Mouse (Mus musculus): Measurements from ENCODE around the gene Paics.
"Not testable (repeated sequence)": the region's sequence is repeated elsewhere in the genome, so short reads cannot be mapped to it uniquely, and the experiment has no call there.

The Paics gene

DNA sequence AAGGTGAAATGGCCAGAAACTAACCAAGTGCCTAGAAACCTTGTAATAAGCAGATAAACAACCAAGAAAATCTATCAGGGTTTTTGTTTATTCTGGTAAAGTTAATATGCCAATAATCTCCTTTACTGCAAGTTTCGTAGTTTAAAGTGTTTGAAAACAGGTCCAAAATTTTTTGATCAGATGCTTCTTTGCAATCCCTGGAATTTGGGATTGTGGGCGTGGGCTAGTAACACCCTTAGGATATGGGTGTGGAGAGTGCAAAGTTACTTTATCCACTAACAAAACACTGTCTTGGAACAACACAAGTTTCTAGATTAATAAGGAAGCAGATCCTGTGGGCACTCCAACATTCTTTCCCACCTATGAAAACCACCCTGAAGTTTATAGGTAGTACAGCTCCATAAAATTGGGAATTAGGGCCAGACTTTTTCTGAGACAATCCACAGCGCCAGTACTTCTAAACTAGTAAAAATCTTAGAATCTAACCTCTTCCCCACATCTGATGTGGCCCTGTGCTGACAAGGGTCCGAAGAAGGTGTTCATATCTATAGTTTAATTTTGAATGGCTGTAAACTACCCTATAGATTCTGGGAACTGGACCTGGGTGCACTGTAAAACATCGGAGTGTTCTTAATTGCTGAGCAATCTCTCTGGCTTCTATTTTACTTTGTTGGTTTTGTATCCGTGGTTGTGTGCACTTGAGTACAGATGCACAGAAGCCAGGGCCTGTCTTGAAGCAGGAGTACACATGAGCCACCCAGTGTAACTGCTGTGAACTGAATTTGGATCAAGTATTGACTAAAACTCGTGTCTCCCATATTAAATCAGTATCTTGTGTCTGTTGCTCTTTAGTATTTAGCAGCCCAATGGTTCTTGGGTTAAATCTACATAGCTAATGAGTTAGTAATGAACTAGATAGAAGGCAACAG is 1.3 kb downstream of the Paics start:
- DNase-seq (ENCODE audit: extremely low spot score): no peak

DNA sequence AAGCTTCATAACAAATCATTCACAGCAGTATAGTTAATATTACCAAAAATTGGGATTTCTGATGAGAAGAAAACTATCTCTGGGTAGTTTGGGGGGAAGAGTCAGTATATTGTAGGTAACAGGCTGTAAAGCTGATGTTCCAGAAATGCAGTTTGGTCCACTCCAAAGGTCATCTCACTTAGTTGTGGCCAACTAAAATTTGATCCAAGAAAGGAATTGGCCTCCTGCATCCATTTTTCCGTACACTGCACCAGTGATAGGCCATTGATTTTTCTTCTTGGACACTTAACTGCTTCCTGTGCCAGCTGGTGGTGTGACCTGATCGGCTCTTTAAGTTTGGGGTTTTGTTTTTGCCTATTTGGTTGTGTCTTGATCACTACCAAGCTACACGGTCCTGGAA is 2.7 kb downstream of the Paics start:
- no peak for DNase-seq (ENCODE audit: extremely low spot score)

DNA sequence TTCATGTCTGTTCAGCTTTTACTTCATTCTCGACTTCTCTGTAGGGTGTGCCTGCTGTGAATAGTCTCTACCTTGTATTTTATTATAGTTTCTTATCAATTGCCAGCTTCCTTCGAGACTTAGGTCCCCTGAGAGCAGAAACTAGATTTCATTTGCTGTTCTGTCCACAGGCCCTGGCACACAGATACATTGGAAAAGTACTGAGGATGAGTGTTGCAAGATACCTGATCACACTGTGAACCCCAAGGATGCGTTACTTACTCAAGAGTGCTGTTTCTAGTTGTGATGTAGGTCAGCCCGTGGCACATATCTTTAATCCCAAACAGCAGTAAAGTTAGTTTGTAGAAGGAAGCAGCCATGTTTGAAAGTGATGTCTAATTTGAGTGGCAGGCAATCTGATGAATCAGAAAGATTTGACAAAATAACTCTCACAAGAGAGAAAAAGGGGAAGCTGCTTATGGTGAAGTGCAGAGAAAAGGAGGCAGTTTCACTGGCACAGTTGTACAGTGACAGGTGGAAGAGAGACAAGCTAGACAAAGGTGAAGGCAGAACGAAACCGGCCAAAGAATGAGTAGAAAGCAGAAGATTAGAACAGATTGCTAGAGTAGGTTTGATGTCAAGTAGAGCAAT is 3.3 kb downstream of the Paics start:
- no peak for DNase-seq (ENCODE audit: extremely low spot score)

DNA sequence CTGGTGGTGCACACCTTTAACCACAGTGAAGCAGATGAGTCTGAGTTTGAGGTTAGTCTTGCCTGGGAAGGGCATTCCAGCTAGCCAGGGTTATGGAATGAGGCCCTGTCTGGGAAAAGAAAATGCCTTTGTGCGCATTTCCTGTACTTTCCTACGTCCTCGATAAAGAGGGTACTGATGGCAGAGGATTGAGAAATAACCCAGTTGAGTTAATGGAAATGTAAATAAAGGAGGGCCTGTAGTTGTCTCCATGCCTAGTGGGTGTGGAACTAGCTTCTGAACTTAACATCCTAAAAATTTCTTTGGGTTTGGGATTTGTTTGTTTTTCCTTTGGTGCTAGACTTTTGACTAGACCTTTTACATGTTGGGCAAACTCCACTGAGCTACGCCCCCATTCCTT is 4.4 kb downstream of the Paics start:
- no peak for DNase-seq (ENCODE audit: extremely low spot score)

DNA sequence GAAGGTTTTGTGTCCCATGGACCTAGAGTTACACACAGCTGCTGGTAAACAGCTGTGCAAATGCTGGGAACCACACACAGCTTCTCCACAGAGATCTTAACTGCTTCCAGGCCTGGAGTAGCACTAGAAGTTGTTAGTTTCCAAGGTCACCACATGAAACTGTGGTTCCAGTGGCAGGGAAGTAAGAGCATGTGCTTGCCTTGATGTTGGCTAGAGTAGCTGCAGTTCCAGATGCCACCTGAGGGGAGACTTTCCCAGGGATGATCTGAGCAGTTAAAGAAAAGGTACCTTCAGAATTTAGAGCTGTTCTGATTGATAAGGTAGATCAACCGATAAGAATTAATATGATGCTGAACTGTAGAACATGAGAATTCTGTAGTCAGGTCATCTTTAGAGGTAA is 6.8 kb downstream of the Paics start:
- DNase-seq (ENCODE audit: extremely low spot score): no peak

DNA sequence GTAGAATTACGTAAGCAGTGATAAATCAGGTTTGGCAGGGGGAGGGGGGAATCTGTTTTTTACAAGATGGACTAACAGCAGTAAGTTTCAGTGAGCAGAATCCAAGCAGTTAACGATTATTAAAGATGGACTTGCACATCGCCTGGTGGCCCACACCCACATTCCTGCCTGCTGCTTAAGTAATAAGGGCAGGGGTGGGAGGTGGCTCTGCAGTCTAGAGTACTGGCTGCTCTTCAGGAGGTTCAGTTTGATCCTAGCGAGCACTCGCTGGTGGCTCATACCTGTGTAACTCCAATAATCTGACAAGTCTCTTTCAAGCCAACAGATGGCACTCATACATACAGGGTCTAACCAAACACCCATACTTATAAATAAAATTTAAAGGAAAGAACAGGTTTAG is 8.5 kb downstream of the Paics start:
- DNase-seq (ENCODE audit: extremely low spot score): no peak

DNA sequence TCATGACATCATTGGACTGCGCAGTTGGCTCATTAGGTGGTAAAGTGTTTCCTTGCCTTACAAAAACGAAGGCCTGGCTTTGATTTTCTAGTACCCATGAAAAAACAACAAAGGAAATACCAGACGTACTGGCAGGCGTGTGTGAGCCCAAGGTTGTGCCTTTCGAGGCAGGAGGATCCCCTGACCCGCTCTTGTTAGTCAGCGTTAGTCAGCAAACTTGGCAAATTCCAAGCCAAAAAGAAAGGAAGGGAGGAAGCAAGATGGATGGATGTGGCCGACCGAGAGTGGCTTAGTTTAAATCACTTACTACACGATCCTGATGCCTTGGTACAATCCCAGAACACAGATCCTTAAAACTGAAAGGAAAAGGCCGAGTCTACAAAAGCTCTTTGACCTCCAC is 11.4 kb downstream of the Paics start:
- DNase-seq (ENCODE audit: extremely low spot score): no peak

DNA sequence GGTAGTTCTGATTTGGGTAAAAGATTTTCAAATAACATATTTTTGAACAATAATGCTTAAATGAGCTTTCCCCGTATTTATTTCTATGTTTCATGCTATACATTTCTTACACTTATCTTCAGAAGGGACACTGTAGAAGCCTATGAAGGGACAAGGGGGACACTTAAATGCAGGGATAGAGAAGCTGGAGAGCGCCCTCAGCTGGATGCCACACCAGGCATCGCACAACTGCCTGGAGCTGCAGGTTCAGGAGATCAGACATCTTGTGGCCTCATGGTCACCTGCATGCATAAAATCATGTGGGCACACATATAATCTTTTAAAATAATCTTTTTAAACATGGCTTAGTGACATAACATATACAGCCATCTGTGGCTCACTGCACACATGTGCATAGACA is 13.5 kb downstream of the Paics start:
- DNase-seq (ENCODE audit: extremely low spot score): no peak

DNA sequence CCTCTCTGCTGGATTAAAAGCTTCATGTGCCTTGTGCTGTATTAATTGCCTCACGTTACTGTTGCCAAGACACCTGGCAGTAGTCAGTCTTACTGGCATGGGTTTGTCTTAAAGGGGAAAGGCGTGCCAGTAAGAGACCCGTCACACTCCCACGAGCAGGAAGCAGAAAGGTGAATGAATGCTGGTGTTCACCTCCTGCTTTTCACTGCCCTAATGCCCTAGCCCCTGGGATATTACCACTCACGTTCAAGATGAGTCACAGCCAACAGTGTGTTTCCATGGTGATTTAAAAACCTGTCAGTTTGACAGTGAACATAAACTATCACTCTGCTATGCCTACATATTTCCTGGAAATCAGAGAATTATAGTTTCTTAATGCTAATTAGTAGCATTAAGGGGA is 18.1 kb downstream of the Paics start:
- no peak for DNase-seq (ENCODE audit: extremely low spot score)

DNA sequence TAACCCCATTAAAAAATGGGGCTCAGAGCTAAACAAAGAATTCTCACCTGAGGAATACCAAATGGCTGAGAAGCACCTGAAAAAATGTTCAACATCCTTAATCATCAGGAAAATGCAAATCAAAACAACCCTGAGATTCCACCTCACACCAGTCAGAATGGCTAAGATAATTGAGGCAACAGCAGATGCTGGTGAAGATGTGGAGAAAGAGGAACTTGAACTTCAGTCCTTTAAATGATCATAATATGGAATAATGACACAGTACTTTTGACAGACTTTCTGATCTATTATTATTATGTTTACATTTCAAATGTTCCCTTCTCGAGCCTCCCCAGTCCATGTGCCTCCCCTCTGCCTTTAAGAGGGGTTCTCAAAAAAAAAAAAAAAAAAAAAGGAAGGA is 20.0 kb downstream of the Paics start:
- not testable (repeated sequence) for DNase-seq (ENCODE audit: extremely low spot score)

DNA sequence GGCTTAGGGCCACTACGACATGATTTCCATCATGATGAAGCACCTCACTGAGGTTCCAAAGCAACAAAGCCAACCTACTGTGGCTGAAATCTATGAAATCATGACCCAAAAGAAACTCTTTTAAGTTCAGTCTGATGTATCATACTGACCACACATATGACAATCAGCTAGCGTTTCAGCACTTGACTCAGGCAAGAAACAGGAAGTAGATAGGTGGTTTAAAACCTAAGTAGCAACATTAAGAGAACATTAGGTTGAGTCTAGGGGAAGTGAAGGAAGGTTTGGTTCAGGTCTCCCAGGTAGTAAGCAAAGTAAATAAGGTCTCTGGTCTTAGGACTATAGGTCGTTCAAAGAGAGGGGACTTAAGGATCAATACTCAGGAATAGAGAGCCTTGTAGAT is 22.4 kb downstream of the Paics start:
- DNase-seq (ENCODE audit: extremely low spot score): no peak

DNA sequence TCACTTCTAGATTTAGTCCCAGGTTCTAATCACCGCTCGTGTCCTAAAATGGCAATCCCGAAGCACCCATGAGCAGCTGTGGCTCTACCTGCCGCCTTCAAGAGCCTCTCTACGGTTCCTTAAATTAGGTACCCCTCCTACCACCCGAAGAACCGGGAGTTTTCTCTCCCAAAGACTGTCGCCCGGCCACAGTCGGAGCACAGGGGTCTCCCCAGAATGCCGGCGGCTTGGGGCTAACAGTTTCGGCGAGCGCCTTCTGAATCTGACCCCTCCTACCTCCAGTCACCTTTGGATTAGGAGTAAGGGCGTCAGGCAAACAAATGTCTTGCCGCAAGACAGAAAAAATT is 23.1 kb downstream of the Paics start:
- DNase-seq (ENCODE audit: extremely low spot score): no peak

DNA sequence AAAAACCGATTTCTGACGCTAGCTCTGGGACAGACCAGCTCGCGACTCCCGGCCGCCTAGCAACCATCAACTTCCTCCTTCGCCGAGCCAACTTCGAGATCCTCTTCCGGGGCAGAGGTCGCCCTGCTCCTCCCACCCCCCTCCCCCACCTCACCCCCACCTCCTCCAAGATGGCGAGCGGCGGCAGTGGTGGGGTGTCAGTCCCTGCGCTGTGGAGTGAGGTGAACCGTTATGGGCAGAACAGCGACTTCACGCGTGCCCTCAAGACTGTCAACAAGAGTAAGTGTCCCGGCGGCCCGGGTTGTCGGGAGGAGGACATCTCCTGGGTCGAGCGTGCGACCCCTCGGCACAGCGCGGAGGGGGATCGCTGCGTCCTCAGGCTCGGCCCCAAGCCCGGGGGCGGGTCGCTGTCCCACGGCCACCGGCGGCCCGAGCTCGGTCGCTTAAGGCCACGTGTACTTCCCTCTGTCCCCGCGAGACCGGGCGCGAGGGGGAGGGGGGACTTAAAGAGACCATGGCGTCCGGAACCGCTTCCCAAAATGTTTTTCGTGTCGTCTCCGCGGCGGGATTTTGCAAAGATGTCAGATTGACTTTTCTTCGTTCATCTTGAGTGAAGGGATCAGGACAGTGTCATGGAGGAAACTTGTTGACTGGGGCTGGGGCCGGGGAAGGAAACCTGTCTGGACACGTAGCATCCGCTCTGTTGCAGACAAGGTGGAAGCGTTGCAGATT is 23.6 kb downstream of the Paics start, which contains the start of gene Srp72:
Srp72 (plus strand) TSS at position 130 of the 732 bp plus-strand sequence.
- peak; percentile 93 for DNase-seq (ENCODE audit: extremely low spot score)

DNA sequence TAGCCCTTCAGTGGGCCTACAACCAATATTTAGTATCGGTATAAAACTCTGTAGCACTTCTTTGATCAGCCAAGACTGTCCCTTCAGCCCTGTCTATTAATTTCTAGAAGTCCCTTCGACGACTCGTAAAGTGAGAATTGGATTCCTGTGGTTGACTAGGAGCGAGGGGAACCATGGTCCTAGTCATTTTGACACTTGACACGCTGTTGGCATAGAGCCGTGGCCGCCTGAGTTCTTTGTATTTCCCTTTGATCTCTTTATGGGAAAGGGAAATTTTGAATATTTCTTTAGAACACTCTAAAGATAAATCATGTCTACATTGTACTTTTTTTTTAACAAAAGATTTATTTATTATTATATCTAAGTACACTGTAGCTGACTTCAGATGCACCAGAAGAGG is 24.6 kb downstream of the Paics start:
- DNase-seq (ENCODE audit: extremely low spot score): no peak

DNA sequence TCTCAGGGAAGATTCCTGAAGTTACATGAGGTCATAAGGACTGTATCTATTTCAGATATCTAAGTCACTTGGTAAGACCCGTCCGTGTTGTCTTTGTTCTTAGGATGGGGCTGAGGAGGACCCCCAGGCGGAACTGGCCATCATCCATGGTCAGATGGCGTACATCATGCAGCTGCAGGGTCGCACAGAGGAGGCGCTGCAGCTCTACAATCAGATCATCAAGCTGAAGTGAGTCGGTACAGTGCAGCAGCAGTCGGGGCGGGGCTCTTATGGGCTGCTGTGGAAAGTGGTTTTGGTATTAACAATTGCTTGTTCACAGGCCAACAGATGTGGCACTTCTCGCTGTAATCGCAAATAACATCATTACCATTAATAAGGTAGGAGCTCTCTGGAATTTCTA is 32.9 kb downstream of the Paics start:
- no peak for DNase-seq (ENCODE audit: extremely low spot score)

DNA sequence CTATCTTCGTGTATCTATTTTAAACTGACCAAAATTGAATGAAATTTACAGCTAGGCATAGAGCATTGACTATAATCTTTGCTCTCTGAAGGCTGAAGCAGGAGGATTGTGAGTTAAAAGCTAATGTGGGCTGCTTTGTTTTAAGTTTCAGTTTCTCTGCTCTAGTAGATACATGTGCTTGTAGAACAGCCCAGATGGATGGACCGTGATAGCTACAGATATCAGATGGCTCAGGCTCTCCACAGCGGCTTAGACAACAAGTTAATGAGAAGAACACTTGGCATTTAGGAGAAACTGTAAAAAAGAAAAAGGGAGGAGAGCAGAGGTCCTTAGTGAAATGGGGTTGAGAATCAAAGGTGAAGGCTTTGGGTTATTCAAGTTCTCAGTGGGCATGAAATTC is 39.7 kb downstream of the Paics start:
- no peak for DNase-seq (ENCODE audit: extremely low spot score)

DNA sequence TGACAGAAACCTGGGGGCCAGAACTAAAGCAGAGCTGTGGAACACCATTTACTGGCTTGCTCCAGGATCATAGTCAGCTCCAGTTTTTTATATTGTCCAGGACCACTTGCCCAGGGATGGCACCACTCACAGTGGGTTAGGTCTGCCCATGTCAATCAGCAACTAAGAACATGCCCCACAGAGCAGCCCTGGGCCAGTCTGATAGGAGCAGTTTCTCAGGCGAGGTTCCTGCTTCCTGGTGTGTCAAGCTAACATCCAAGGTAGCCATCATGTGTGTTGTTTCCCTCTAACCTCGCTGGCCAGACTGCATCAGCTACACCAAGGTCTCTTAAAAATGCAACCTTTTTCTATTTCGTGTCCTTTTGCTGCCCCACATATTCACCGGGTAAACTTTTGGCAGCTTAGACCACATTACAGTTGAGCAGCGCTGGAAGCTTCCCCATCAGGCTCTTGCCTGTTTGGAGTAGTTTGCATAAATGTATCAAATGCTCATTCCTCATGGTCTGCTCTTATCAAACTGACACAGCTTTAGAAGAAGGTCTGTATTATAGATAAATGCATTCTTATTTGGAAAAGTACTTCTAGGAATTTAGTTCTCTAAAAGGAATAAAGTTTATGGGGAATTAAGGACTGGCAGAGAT is 42.2 kb downstream of the Paics start:
- DNase-seq (ENCODE audit: extremely low spot score): no peak

DNA sequence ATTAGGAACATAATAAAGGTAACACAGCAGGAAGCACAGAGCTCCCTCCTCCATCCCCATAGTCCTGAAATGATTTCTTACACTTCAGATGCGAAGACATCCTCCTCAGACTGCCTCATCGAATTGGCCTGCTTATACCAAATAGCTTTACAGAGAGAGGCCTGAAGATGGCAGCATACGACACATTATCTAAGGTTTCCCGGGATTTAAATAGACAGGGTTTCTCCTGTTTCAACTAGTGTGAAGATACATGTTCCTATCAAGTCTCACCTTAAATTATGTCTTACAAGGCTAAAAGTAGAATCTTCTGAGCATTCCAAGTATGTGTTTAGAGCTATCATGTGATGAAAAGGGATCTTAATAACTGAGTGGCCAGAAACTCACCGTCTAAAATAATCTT is 47.3 kb downstream of the Paics start:
- peak; percentile 32 for DNase-seq (ENCODE audit: extremely low spot score)

DNA sequence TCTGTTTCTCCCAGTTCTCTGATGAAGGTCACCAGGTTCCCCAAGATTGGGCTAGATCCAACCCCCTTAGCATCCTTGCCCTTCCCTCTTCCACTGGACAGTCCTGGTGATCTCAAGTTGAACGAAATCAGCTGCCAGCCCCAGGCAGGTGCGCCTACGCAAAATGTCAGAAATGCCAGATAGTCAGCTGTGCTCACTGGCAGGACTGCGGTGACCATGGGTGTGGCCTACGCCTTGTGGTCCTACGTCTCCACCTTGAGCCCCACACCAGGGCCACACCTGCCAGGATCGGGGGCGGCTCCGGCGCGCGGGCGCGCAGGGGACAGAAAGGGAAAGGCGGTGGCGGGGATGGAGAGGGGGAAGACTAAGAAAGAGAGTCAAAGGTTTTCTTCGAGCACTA is 50.1 kb downstream of the Paics start:
- DNase-seq (ENCODE audit: extremely low spot score): no peak

DNA sequence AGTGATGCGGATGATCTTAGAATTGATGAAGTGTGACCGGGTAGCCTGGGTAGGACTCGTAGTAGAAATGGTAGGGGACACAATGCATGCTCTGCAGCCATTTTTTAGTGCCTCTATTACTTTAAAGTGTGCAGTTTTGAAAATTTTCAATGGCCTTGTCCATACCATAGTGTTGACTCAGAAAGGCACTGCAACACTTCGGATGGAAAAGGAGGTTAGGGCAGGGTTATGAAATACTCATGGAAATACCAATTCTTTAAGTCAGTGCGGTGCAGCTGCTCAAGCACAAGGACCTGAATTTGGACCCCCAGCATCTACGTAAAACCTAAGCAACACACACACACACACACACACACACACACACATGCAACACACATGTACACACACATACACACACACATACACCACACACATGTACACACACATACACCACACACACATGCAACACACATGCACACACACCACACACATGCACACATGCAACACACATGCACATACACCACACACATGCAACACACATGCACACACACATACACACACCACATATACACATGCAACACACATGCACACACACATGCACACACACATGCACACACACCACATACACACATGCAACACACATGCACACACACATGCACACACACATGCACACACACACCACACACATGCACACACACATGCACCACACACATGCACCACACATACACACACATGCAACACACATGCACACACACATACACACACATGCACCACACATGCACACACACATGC is 53.1 kb downstream of the Paics start, which contains the start of gene Arl9:
Arl9 (plus strand) TSS at position 5 of the 771 bp plus-strand sequence.
- no peak for DNase-seq (ENCODE audit: extremely low spot score)

DNA sequence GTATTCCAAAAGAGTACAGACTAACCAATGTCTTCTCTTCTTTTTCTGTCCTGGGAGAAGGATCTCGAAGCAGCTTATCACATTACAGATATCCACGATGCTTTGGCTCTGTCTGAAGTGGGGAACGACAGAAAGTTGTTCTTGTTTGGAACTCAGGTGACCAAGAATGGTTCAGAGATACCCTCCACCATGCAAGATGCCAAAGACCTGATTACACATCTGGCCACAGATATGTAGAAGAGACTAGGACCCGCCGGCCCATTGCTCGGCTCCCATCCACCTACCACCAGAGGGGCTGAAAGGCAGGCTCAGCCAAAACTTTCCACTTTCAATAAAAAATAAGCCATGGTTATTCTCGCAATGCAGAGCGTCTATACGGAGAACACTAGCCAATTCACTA is 59.2 kb downstream of the Paics start:
- DNase-seq (ENCODE audit: extremely low spot score): no peak

Measured in embryo, embryonic 9.5 days (tissue).